Mouse (Mus musculus) heart, adult 2 months (tissue): ENCODE data around the gene Rft1. TPM values are rescaled to one million over a fixed set of nuclear protein-coding genes. Genes with fewer than 3 reads are reported as not detected.
A peak's percentile ranks its signal among the peaks of the same experiment; 100 is the strongest.

Experiments
- DNase-seq, 2 experiments: peaks; one replicate each; pipeline ENCODE4 v3.0.0; 2021
- H3K27ac ChIP-seq: fragments of 200-600 bp; 2 replicates; pipeline ENCODE4 v1.8.1; 2022
- H3K27me3 ChIP-seq: fragments of 200-500 bp; 2 replicates; pipeline ENCODE4 v1.6.1; 2012; ENCODE audit warnings: mild to moderate bottlenecking, low read length, inconsistent platforms, mixed read lengths; ENCODE audit not compliant: control insufficient read depth, insufficient read depth
- H3K36me3 ChIP-seq: fragments of 200-500 bp; 2 replicates; pipeline ENCODE4 v1.6.1; 2012; ENCODE audit warnings: low read length, inconsistent platforms; ENCODE audit not compliant: control insufficient read depth, insufficient read depth
- H3K4me1 ChIP-seq: fragments of 200-500 bp; 2 replicates; pipeline ENCODE4 v1.6.1; 2011; ENCODE audit warnings: low read length; ENCODE audit not compliant: control insufficient read depth, insufficient read depth
- H3K4me3 ChIP-seq: fragments of 200-600 bp; 2 replicates; pipeline ENCODE4 v1.8.1; 2022
- H3K79me2 ChIP-seq: fragments of 200-500 bp; replicated peaks from 2 replicates; pipeline ENCODE4 v1.6.1; 2012; ENCODE audit warnings: mild to moderate bottlenecking, inconsistent platforms, low read length, moderate library complexity, mixed read lengths; ENCODE audit not compliant: control insufficient read depth, insufficient read depth
- H3K9ac ChIP-seq: fragments of 200-500 bp; 2 replicates; pipeline ENCODE4 v1.6.1; 2012; ENCODE audit warnings: low read depth, mild to moderate bottlenecking, control low read depth, inconsistent platforms, low read length, mixed read lengths
- CTCF ChIP-seq: fragments of 200-600 bp; IDR thresholded peaks from 2 replicates; pipeline ENCODE4 v1.8.1; 2022; ENCODE audit warnings: antibody characterized with exemption, mild to moderate bottlenecking, moderate library complexity
- EP300 ChIP-seq: fragments of 200-500 bp; IDR thresholded peaks from 2 replicates; pipeline ENCODE4 v1.6.1; 2011; ENCODE audit warnings: low read depth, low read length, control low read depth; ENCODE audit not compliant: insufficient read depth
- POLR2A ChIP-seq: fragments of 200-500 bp; IDR thresholded peaks from 2 replicates; pipeline ENCODE4 v1.6.1; 2011; ENCODE audit warnings: mild to moderate bottlenecking, low read depth, low read length, control low read depth; ENCODE audit not compliant: insufficient read depth
- WGBS: fragments of 180-500 bp; shearing (Covaris S2); methylation state at CpG from one replicate; pipeline ENCODE4 v1.1.7; 2018; 5-methylcytosine and 5-hydroxymethylcytosine counted together
- intact Hi-C: fragments of 180-260 bp; cut with DNase I; formaldehyde crosslinking; loops from one replicate; pipeline ENCODE4 v1.15.1; 2025
- polyA plus RNA-seq: library from polyadenylated mRNA; depleted of rRNA; stranded (reverse); fragments of >200 nt; gene quantifications from 2 replicates; pipeline ENCODE4 v1.2.3, GENCODE M21; 2012
- total RNA-seq, 2 experiments: library from RNA; stranded (reverse); gene quantifications; 2 replicates each; pipeline ENCODE4 v1.2.3; 2021

Gene Rft1
- total and polyA plus RNA-seq, 3 experiments, result 6.1 to 8.8 (median 8.1) TPM

- no peak overlapping the region for H3K4me3 ChIP-seq
- H3K36me3 ChIP-seq, result no peaks in the 10 kb centered on the region
- H3K27ac ChIP-seq, result peak overlapping the region; percentile 26
- no peaks in the 10 kb centered on the region for H3K27me3 ChIP-seq
- intact Hi-C loops, result no loop called here
- no peak for DNase-seq
- 81% methylated on average over 2 of the region's 2 CpGs for WGBS
- H3K9ac ChIP-seq, result no peak overlapping the region
- TF ChIP-seq CTCF, result no peak
- TF ChIP-seq EP300, result no peak
- no peak for TF ChIP-seq POLR2A
- peaks cover 5% of the 10 kb centered on the region for H3K4me1 ChIP-seq
- H3K79me2 ChIP-seq, result no peaks in the 10 kb centered on the region
Observed at GRCm38 (mm10) chr14:30631834-30632233, 22.3 kb upstream of the Rft1 start.

DNA sequence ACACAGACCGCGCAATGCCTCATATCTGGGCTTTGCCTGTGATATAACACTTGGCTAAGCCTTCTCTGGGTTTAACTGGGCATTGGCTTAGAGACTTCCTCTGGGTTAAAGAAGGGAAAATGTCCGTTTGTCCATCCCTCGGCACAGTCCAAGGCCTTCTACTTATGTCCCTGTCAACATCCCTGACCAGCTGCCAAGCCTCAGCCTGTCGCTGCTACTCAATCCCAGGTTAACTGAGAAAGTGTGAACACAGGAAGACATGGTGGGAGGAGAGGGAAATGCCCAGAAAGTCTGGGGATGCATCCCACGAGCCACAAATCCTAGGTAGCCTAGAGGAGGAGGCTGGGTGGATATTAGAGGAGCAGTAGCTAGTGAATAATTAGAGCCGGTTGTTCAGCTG lies 20.5 kb upstream of the Rft1 start:
- H3K27me3 ChIP-seq, result no peaks in the 10 kb centered on the region
- no peak overlapping the region for H3K4me3 ChIP-seq
- WGBS, result 57% methylated on average over 7 of the region's 7 CpGs

GRCm38 (mm10) chr14:30634418-30634817 lies 19.7 kb upstream of the Rft1 start:
- Histone ChIP-seq H3K79me2 (no peaks in the 10 kb centered on the region), H3K27me3 (no peaks in the 10 kb centered on the region), H3K27ac (no peak overlapping the region), H3K36me3 (no peaks in the 10 kb centered on the region), H3K9ac (no peak overlapping the region), H3K4me3 (no peak overlapping the region), H3K4me1 (peaks cover 5% of the 10 kb centered on the region)
- TF ChIP-seq CTCF (no peak), EP300 (no peak), POLR2A (no peak)
- intact Hi-C loops, result no loop called here
- 91% methylated on average over 1 of the region's 1 CpGs for WGBS
- no peak for DNase-seq

More for the DNA sequence above, 20.5 kb upstream of the Rft1 start:
- no peak for DNase-seq
- Histone ChIP-seq H3K4me1 (peaks cover 5% of the 10 kb centered on the region), H3K79me2 (no peaks in the 10 kb centered on the region), H3K27ac (no peak overlapping the region), H3K9ac (no peak overlapping the region), H3K36me3 (no peaks in the 10 kb centered on the region)
- TF ChIP-seq EP300, result no peak
- no peak for TF ChIP-seq POLR2A
- no peak for TF ChIP-seq CTCF
- intact Hi-C loops, result no loop called here

DNA sequence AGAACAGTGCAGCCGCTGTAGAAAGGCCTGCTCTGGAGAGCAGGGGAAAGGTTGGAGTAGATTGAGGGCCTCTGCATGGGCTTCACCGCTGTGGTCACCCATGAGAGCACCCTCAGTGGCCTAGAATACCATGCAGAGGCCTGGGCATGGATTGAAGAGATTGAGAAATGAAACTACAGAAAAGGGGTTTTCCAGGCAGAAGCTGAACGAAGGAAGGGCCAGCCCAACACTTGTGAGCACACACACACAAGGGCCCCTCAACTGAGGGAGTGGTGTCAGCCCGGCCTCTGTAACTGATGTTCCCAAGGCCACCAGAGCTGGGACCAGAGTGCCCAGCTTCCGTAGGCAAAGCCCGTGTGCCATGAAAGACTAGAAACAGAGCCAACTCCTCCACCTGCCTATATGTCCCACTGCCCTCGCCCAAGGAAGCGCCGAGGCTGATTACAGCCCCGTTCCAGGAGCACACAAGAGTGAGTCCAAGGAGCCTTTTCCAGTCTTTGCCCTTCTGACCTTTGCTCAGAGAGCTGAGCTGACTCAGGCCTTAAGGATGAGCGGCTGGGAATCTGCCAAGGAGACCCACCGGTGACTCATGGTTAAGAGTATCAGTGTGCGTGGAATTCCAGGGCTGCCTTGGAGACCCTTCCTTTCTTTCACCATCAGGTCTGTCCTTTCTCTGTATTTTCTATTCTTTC lies 18.8 kb upstream of the Rft1 start:
- 72% methylated on average over 13 of the region's 13 CpGs for WGBS

GRCm38 (mm10) chr14:30636499-30636898 lies 17.7 kb upstream of the Rft1 start:
- no peak for DNase-seq
- Histone ChIP-seq H3K79me2 (no peaks in the 10 kb centered on the region), H3K9ac (no peak overlapping the region), H3K36me3 (no peaks in the 10 kb centered on the region), H3K4me1 (no peaks in the 10 kb centered on the region), H3K4me3 (no peak overlapping the region), H3K27ac (no peak overlapping the region), H3K27me3 (no peaks in the 10 kb centered on the region)
- intact Hi-C loops, result no loop called here
- TF ChIP-seq POLR2A (no peak), EP300 (no peak), CTCF (no peak)
- 84% methylated on average over 9 of the region's 9 CpGs for WGBS

More for the DNA sequence above, 18.8 kb upstream of the Rft1 start:
- Histone ChIP-seq H3K79me2 (no peaks in the 10 kb centered on the region), H3K4me3 (no peak overlapping the region), H3K4me1 (peaks cover 4% of the 10 kb centered on the region), H3K9ac (no peak overlapping the region), H3K27me3 (no peaks in the 10 kb centered on the region), H3K36me3 (no peaks in the 10 kb centered on the region), H3K27ac (no peak overlapping the region)
- no peak for DNase-seq
- intact Hi-C loops, result no loop called here
- TF ChIP-seq POLR2A, result no peak
- TF ChIP-seq CTCF, result no peak
- TF ChIP-seq EP300, result no peak

DNA sequence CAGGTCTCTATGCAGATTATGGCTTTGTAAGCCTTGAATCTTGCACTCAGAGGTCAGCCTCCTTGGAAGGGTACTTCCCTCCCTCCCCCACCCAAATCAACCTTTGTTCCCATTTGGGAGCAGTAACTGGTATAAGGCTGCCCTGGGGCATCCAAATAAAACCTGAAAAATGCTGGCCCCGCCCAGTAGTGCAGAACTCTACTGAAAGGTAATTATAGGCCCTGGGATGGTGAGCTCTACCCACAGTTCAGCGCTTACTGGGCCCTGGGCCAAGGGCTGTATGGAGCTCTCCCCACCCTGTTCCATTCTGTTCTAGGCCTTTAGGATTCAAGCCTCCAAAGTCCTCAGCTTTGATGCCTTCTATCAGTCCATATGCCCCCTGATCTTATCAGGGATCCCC lies 17.1 kb upstream of the Rft1 start:
- Histone ChIP-seq H3K4me3 (no peak overlapping the region), H3K27me3 (no peaks in the 10 kb centered on the region), H3K79me2 (no peaks in the 10 kb centered on the region), H3K27ac (no peak overlapping the region), H3K9ac (no peak overlapping the region), H3K4me1 (no peaks in the 10 kb centered on the region), H3K36me3 (no peaks in the 10 kb centered on the region)
- 83% methylated on average over 2 of the region's 2 CpGs for WGBS
- no peak for DNase-seq
- no peak for TF ChIP-seq CTCF
- TF ChIP-seq POLR2A, result no peak
- no peak for TF ChIP-seq EP300
- intact Hi-C loops, result no loop called here
